Mouse (Mus musculus) CD4-positive, CD25-positive, alpha-beta regulatory T cell (primary cell): Measurements from ENCODE around the gene Gm14305. TPM values are rescaled to one million over a fixed set of nuclear protein-coding genes. Genes with fewer than 3 reads are reported as not detected.

Experiments
- polyA plus RNA-seq: library from polyadenylated mRNA; unstranded; fragments of 100-300 nt; shearing (Covaris generic); gene quantifications from one replicate; pipeline ENCODE4 v1.2.1, GENCODE M21; 2017

Gm14305 gene
- 6.4 TPM for polyA plus RNA-seq

GRCm38 (mm10) chr2:176708051-176708450 is at the start of gene Gm14305:
Gm14305 (plus strand) TSS chr2:176708328.

DNA sequence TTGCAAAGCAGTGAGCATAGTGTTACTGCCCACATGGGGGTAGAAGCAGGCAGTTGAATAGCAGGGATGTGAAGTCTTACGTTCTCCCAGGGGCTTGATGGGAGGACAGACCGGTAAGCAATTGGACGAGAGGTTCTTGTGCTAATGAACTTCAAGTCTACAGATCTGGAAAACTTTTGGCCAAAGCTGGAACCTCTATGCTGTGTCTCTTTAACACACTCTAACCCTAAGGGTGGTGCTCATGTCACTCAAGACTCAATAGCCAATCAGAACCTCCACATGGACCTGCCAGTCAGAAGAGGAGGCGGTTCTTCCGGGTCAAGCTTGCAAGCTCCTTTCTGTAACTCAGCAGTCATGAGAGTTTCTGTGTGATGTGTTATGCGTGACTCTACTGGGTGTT is 37.9 kb upstream of the Gm14305 start, which contains the start of gene Zfp973:
Gene Zfp973 (plus strand): TSS at position 301 of the 400 bp plus-strand sequence.

Other genes starting within 250 kb of the Gm14305 start
- gene Gm14434, start 221.5 kb upstream of the Gm14305 start, polyA plus RNA-seq: 10.4 TPM
- gene Zfp967, start 187.3 kb upstream of the Gm14305 start, polyA plus RNA-seq: not detected
- gene Gm14308, start 72.0 kb upstream of the Gm14305 start, polyA plus RNA-seq: 1.6 TPM
- 6.8 TPM for gene Zfp973, start 37.8 kb upstream of the Gm14305 start, polyA plus RNA-seq
- gene Gm14295, start 90.3 kb downstream of the Gm14305 start, polyA plus RNA-seq: 6.8 TPM
- gene Gm14408, start 122.8 kb downstream of the Gm14305 start, polyA plus RNA-seq: not detected
- gene Gm14296, start 219.5 kb downstream of the Gm14305 start, polyA plus RNA-seq: 4.5 TPM